Mouse (Mus musculus): ENCODE measurements around the gene Cct7.

DNA sequence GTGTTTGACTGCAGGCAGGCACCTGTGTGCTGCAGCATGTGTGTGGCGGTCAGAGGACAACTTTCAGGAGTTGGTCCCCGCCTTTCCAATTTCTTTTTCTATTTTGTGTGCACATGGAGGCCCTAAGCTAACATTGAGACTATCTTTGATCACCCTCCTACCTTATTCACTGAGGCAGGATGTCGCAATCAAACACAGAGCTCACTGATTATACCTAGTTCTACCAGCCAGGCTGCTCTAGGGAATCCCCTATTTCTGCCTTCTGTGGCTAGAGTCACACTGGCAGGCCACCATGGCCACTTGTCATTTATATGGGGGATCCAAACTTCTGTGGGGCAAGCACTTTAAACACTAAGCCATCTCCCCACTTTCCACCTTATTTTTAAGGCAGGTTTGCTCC is 38.4 kb downstream of the Cct7 start:
- TF ChIP-seq CTCF (IDR thresholded peaks at IDR 0.05; ENCODE audit: low read depth, low read length) (no peak), GATA1 (IDR thresholded peaks at IDR 0.05; ENCODE audit: borderline replicate concordance, low read length) (no peak), TAL1 (conservative IDR thresholded peaks at IDR 0.05; ENCODE audit: low read depth, low read length) (no peak), GATA2 (IDR thresholded peaks at IDR 0.05; ENCODE audit: borderline replicate concordance, low read depth, low read length) (no peak)
